11 mouse cellular contexts compared by ENCODE assay signal in the genomic region with DNA sequence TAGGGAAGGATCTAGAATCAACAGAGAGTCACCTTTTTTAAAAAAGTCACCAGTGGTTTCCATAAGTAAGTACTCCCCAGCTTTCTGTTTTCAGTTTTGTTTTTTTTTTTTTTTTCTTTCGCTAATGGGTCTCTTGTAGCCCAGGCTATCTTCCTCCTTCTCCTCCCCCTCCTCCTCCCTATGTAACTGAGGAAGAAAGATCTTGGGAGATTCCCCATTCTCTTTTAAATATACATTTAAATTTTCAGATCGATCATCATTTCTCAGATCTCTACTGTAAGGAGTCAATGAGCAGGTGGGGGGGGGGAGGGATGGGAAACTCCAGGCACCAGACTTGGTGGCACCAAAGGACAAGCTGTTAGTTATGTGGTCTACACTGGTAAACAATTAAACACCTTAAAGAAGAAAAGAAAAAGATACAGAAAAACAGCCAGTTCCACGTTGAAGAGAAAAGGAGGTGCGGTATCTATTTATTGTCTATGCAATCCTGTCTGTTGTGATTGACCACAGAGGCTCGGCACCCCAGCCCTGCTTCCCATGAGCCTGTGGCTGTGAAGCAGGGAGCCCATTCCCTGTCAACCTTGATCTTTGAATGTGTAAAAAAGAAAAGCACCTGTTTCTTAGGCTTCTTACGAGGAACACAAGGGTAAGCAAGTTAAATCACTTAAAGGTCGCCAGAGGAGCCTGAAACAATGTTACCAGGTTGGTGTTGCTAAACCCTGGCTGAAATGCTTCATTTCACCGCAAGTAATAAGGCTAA.
DNase-seq lines count a peak whose midpoint lies in the region; ATAC-seq and TF ChIP-seq lines count a peak whose summit lies in the region.
"Had no signal": no experiment of that assay in that cellular context is flagged by ENCODE, and none has a peak within 500 bp of the region (broad histone marks: within the 10 kb centered on the region; RNA-seq: fewer than 3 reads in every experiment).

No protein-coding gene starts in this region.

- peak overlapping the region; percentile 74 for H3K4me2 ChIP-seq in liver, embryonic 11.5 days
- peak overlapping the region; percentile 58; the same call in 1 of the 2 replicates for H3K4me2 ChIP-seq in limb, embryonic 13.5 days (replicated peaks)

- ATAC-seq in CD4-positive, CD25-positive, alpha-beta regulatory T cell, adult 4 months, result no peak
- ATAC-seq in liver, embryonic 11.5 days (replicated peaks; ENCODE audit: low FRiP score), result no peak
- no peak for ATAC-seq in limb, embryonic 13.5 days (ENCODE audit: low FRiP score, low read depth)

- H3K27me3 ChIP-seq in liver, embryonic 11.5 days (replicated peaks; ENCODE audit: control insufficient read depth, insufficient read depth, low read length), result no peaks in the 10 kb centered on the region
- H3K27me3 ChIP-seq in E14TG2a.4 (ENCODE audit: insufficient read depth, low read length), result no peaks in the 10 kb centered on the region
- peaks cover 15% of the 10 kb centered on the region for H3K27me3 ChIP-seq in limb, embryonic 13.5 days

- 0 out of 2 replicates have a peak overlapping the region, but pooled peaks have one; percentile 16 for H3K9ac ChIP-seq in liver, embryonic 11.5 days (ENCODE audit: low read depth, low read length)
- H3K9ac ChIP-seq in limb, embryonic 13.5 days, result peak overlapping the region; percentile 48; the same call in 1 of the 2 replicates

- WGBS in liver, embryonic 11.5 days, result 54% methylated on average over 8 of the region's 8 CpGs
- WGBS in limb, embryonic 13.5 days, result 48% methylated on average over 8 of the region's 8 CpGs

- DNase-seq in CD4-positive, CD25-positive, alpha-beta regulatory T cell, adult 2 months (ENCODE audit: low read depth, low spot score), result peak; percentile 60
- DNase-seq in liver, embryonic 11.5 days (ENCODE audit: low spot score), result no peak
- DNase-seq in liver, result no peak
- DNase-seq in right cerebral cortex, postnatal 4 days, result no peak
- no peak for DNase-seq in cerebellum, adult 18-20 months
- DNase-seq: cerebellum, adult 9-11 months; kidney, adult 11 months; midbrain, embryonic 14.5 days had no signal

- H3K4me1 ChIP-seq in liver, embryonic 11.5 days (replicated peaks; ENCODE audit: control insufficient read depth, insufficient read depth, low read length), result peaks cover 37% of the 10 kb centered on the region
- H3K4me1 ChIP-seq in E14TG2a.4 (replicated peaks; ENCODE audit: low read depth, low read length), result peaks cover 83% of the 10 kb centered on the region
- H3K4me1 ChIP-seq in limb, embryonic 13.5 days, result peaks cover 8% of the 10 kb centered on the region; the same call in 1 of the 2 replicates

- no peaks in the 10 kb centered on the region for H3K9me3 ChIP-seq in liver, embryonic 11.5 days (ENCODE audit: control insufficient read depth, low read length)
- no peaks in the 10 kb centered on the region for H3K9me3 ChIP-seq in E14TG2a.4 (ENCODE audit: low read length)
- no peaks in the 10 kb centered on the region for H3K9me3 ChIP-seq in limb, embryonic 13.5 days

- H3K4me3 ChIP-seq in liver, embryonic 11.5 days (ENCODE audit: low read depth, low read length), result no peak overlapping the region; the same call in 1 of the 2 replicates
- peak overlapping the region; percentile 66 for H3K4me3 ChIP-seq in E14TG2a.4 (replicated peaks; ENCODE audit: low read length)
- H3K4me3 ChIP-seq in limb, embryonic 13.5 days, result no peak overlapping the region

- H3K36me3 ChIP-seq in liver, embryonic 11.5 days (ENCODE audit: control insufficient read depth, insufficient read depth, low read length), result no peaks in the 10 kb centered on the region
- H3K36me3 ChIP-seq in E14TG2a.4 (ENCODE audit: insufficient read depth, low read length), result peaks cover 6% of the 10 kb centered on the region; the same call in 1 of the 2 replicates
- H3K36me3 ChIP-seq in limb, embryonic 13.5 days, result no peaks in the 10 kb centered on the region

- H3K27ac ChIP-seq in liver, embryonic 11.5 days (ENCODE audit: low read depth, low read length), result no peak overlapping the region
- H3K27ac ChIP-seq in limb, embryonic 13.5 days, result no peak overlapping the region

- no peak for TF ChIP-seq CTCF in E14TG2a.4 (conservative IDR thresholded peaks at IDR 0.05; ENCODE audit: low read length)
